Mouse (Mus musculus) bone marrow macrophage, adult 2 months (primary cell): ENCODE data around the gene Pitpnc1.

Experiments used
- CTCF ChIP-seq: IDR thresholded peaks from 2 replicates; pipeline ENCODE4 v1.5.1; 2012; ENCODE audit warnings: low read depth, mild to moderate bottlenecking, low read length, moderate library complexity
- POLR2A ChIP-seq: IDR thresholded peaks from 2 replicates; pipeline ENCODE4 v1.6.1; 2012; ENCODE audit warnings: mild to moderate bottlenecking, low read depth, low read length, borderline replicate concordance

GRCm38 (mm10) chr11:107263838-107264237, 206.7 kb downstream of the Pitpnc1 start:
- no peak for TF ChIP-seq POLR2A
- TF ChIP-seq CTCF = no peak
